Mouse (Mus musculus) kidney, adult 11 months (tissue): Measurements from ENCODE around the gene Gm18596.
"Not testable (repeated sequence)": the region's sequence is repeated elsewhere in the genome, so short reads cannot be mapped to it uniquely, and the experiment has no call there.

Experiments used
- DNase-seq: peaks from one replicate; pipeline ENCODE4 v3.0.0; 2022

The Gm18596 gene

GRCm38 (mm10) chr10:77741924-77742688 is at the start of gene Gm18596:
TSS of gene Gm18596 (minus strand) at chr10:77742638.
- not testable (repeated sequence) for DNase-seq

GRCm38 (mm10) chr10:77788621-77789020 is 46.2 kb upstream of the Gm18596 start:
- DNase-seq = no peak

- DNase-seq = not testable (repeated sequence)
Measured at GRCm38 (mm10) chr10:77787876-77788275, 45.4 kb upstream of the Gm18596 start, which contains the start of gene Gm7137. TSS of gene Gm7137 (minus strand) at chr10:77788200.

- DNase-seq = not testable (repeated sequence)
Measured at GRCm38 (mm10) chr10:77783396-77783795, 41.0 kb upstream of the Gm18596 start.

GRCm38 (mm10) chr10:77782442-77782841 is 40.0 kb upstream of the Gm18596 start, which contains the start of gene Gm3250:
TSS of gene Gm3250 (minus strand) at chr10:77782542.
- DNase-seq = not testable (repeated sequence)

- DNase-seq = not testable (repeated sequence)
Measured at GRCm38 (mm10) chr10:77776844-77777243, 34.4 kb upstream of the Gm18596 start, which contains the start of gene Gm7138. TSS of gene Gm7138 (minus strand) at chr10:77776944.

GRCm38 (mm10) chr10:77772142-77772541 is 29.7 kb upstream of the Gm18596 start:
- DNase-seq = not testable (repeated sequence)

- not testable (repeated sequence) for DNase-seq
Measured at GRCm38 (mm10) chr10:77771225-77771624, 28.8 kb upstream of the Gm18596 start, which contains the start of gene Gm3238. TSS of gene Gm3238 (minus strand) at chr10:77771325.

- DNase-seq = no peak
Measured at GRCm38 (mm10) chr10:77769727-77770126, 27.3 kb upstream of the Gm18596 start.

GRCm38 (mm10) chr10:77759582-77759981 is 17.1 kb upstream of the Gm18596 start, which contains the start of gene Gm3233:
TSS of gene Gm3233 (minus strand) at chr10:77759682.
- not testable (repeated sequence) for DNase-seq

- no peak for DNase-seq
Measured at GRCm38 (mm10) chr10:77753448-77753847, 11.0 kb upstream of the Gm18596 start.

- not testable (repeated sequence) for DNase-seq
Measured at GRCm38 (mm10) chr10:77752312-77752711, 9.9 kb upstream of the Gm18596 start.

GRCm38 (mm10) chr10:77751254-77751653 is 8.8 kb upstream of the Gm18596 start, which contains the start of gene Gm9736:
TSS of gene Gm9736 (minus strand) at chr10:77751354.
- not testable (repeated sequence) for DNase-seq

- DNase-seq = not testable (repeated sequence)
Measured at GRCm38 (mm10) chr10:77750686-77751085, 8.2 kb upstream of the Gm18596 start.

- DNase-seq = no peak
Measured at GRCm38 (mm10) chr10:77738929-77739328, 3.5 kb downstream of the Gm18596 start.

GRCm38 (mm10) chr10:77735928-77736327 is 6.5 kb downstream of the Gm18596 start:
- DNase-seq = no peak

GRCm38 (mm10) chr10:77729241-77729640 is 13.2 kb downstream of the Gm18596 start:
- no peak for DNase-seq

- no peak for DNase-seq
Measured at GRCm38 (mm10) chr10:77728280-77728679, 14.2 kb downstream of the Gm18596 start.

- DNase-seq = no peak
Measured at GRCm38 (mm10) chr10:77726186-77726585, 16.3 kb downstream of the Gm18596 start, which contains the start of gene Gm10100. TSS of gene Gm10100 (plus strand) at chr10:77726486.

GRCm38 (mm10) chr10:77724855-77725254 is 17.6 kb downstream of the Gm18596 start:
- no peak for DNase-seq

- DNase-seq = not testable (repeated sequence)
Measured at GRCm38 (mm10) chr10:77720299-77720698, 22.1 kb downstream of the Gm18596 start, which contains the start of gene Krtap12-1. TSS of gene Krtap12-1 (plus strand) at chr10:77720599.

GRCm38 (mm10) chr10:77715507-77715906 is 26.9 kb downstream of the Gm18596 start, which contains the start of gene Gm10142:
TSS of gene Gm10142 (plus strand) at chr10:77715807.
- no peak for DNase-seq

- DNase-seq = no peak
Measured at GRCm38 (mm10) chr10:77713734-77714133, 28.7 kb downstream of the Gm18596 start.

GRCm38 (mm10) chr10:77711157-77711556 is 31.3 kb downstream of the Gm18596 start, which contains the start of gene Gm10024:
TSS of gene Gm10024 (plus strand) at chr10:77711457.
- not testable (repeated sequence) for DNase-seq
